Mouse (Mus musculus) erythroblast, adult 5-6 weeks (primary cell): ENCODE results near the gene Sertm1. TPM values are rescaled to one million over a fixed set of nuclear protein-coding genes. Genes with fewer than 3 reads are reported as not detected.

ENCODE experiments used
- ATAC-seq: replicated peaks from 2 replicates; pipeline ENCODE4 v1.8.0; 2016; ENCODE audit warnings: moderate number of reproducible peaks, mild to moderate bottlenecking, moderate TSS enrichment, inconsistent platforms; ENCODE audit not compliant: poor library complexity, low FRiP score, severe bottlenecking
- total RNA-seq, 2 experiments: library from RNA; stranded (forward) in 1 of 2; stranded (reverse) in 1 of 2; fragments of 150-400 nt in 1 of 2; fragments of 200-764, 138-1000 nt in 1 of 2; gene quantifications; 2 replicates each; pipeline versions ENCODE4 v1.2.3 to v1.2.4; 2015 to 2017; ENCODE audit warnings: low replicate concordance in 2 of 2

The Sertm1 gene
- total RNA-seq (2015; ENCODE audit: low replicate concordance) (not detected in 2 replicates), total RNA-seq (2017; ENCODE audit: low replicate concordance) (not detected in 2 replicates)

DNA sequence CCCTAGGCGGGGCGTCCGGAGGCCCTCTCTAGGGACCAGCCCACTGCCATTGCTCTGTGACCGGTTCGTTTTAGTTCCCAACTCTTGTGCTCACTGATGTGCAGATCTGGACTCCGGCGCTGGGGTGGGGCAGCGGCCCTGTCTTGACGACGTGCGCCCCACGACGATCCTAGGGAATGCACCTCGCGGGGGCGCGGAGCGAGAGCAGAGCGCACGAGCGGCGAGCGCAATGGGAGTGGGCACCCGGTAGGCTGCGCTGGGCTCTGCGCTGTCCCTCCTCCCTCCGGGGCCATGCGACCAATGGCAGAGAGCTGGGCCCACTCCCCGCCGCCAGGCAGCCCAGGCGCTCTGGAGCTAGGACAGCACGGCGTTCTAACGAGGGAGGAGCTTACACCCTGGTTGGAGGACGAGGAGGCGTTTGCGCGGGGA, at the start of gene Sertm1:
Sertm1 (minus strand) TSS at position 245 of the 429 bp plus-strand sequence.
- ATAC-seq, result no peak

- ATAC-seq, result no peak
Observed at GRCm38 (mm10) chr3:54964948-54965506, 49.3 kb upstream of the Sertm1 start.

- ATAC-seq, result no peak
Observed at GRCm38 (mm10) chr3:54943067-54943810, 27.6 kb upstream of the Sertm1 start.

GRCm38 (mm10) chr3:54934535-54934934, 18.8 kb upstream of the Sertm1 start:
- no peak for ATAC-seq

DNA sequence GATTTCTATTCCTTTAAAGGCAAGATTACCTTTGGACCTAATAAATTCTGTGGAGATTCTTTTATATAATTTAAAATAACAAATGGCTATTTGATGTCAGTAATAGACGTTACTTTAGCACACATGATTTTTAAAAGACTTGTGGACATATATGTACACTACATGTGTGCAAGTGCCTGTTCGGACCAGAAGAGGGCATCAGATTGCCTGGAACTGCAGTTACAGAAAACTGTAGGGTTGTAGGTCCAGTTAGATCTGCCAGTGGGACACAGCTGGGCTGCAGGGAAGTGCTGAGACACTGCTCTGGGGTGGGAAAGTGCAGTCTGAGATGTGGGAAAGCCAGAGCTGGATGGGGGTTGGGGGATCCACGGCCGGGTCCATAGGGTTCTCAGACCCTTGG, 16.9 kb upstream of the Sertm1 start:
- ATAC-seq, result no peak

- ATAC-seq, result no peak
Observed at GRCm38 (mm10) chr3:54920425-54920824, 4.7 kb upstream of the Sertm1 start.

- no peak for ATAC-seq
Observed at GRCm38 (mm10) chr3:54914845-54915642, 643 bp downstream of the Sertm1 start.

DNA sequence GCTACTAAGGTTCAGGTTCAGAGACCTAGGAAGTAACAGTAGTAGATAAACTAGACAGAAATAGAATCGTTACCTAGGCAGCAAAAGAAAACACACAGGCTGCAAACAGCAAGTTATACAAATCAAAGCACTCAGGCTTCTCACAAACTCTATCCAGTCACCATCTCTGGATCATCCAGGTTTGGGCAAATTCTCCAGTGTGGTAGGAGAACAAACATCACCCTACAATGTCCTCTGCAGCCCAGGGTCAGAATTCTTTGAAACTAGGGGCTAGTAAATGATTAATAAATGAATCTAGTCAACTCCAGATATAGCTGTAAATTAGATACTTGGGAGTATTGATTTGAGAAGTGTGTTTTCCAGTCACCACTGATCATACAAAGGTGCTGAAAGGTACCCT, 6.8 kb downstream of the Sertm1 start:
- ATAC-seq, result no peak

- no peak for ATAC-seq
Observed at GRCm38 (mm10) chr3:54897974-54898373, 17.7 kb downstream of the Sertm1 start.

GRCm38 (mm10) chr3:54894891-54895290, 20.8 kb downstream of the Sertm1 start:
- ATAC-seq, result no peak

DNA sequence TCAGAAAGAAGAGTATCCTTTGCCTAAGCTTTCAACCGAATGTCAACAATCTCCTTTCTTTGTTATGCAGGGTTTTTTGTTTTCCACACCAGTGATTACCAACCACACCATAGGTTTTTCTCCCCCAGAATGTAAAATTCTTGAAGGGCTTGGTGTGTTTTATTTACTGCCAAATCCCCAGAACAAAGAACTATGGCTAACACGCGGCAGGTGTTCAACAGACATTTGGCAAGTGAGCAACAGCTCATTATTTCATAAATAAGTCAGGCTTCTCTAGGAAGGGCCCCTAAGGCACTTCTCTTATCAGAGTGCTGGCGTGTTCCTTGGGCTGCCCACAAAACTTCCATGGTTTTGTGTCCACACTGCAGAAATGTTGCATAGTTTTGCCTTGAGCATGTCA, 23.5 kb downstream of the Sertm1 start:
- no peak for ATAC-seq

DNA sequence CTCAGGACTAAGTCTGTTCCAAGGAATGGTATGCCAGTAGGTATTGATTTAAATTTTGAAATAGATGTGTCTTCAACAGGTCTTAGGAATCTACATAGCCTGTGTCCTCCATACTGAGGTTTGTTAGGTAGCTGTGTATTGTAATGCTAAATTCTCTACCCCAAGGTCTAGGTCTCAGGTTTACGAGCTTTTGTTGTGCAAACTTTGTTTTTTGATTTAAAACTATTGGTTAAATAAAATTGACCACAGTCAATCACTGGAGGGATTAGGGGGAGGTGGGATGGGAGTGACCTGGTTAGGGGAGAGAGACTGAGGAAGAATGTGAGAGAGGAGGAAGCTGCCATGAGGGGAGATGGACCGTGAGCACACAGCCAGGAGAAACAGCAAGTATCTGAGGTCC, 29.2 kb downstream of the Sertm1 start:
- ATAC-seq, result no peak

Other genes with a start within 250 kb of the Sertm1 start
- gene Supt20, start 223.1 kb downstream of the Sertm1 start, total RNA-seq (2015; ENCODE audit: low replicate concordance), result 21.5 and 40.5 TPM in 2 replicates
- 11.4 and 14.9 TPM in 2 replicates for gene Supt20, start 223.1 kb downstream of the Sertm1 start, total RNA-seq (2017; ENCODE audit: low replicate concordance)
- not detected in 2 replicates for gene Gm21958, start 201.5 kb downstream of the Sertm1 start, total RNA-seq (2015; ENCODE audit: low replicate concordance)
- 6.4 TPM in 1 of 2 replicates, not detected in the other for gene Gm21958, start 201.5 kb downstream of the Sertm1 start, total RNA-seq (2017; ENCODE audit: low replicate concordance)
- gene Exosc8, start 180.5 kb downstream of the Sertm1 start, total RNA-seq (2015; ENCODE audit: low replicate concordance), result 60.6 and 68.0 TPM in 2 replicates
- 14.1 and 65.2 TPM in 2 replicates for gene Exosc8, start 180.5 kb downstream of the Sertm1 start, total RNA-seq (2017; ENCODE audit: low replicate concordance)
- gene Alg5, start 180.3 kb downstream of the Sertm1 start, total RNA-seq (2015; ENCODE audit: low replicate concordance), result 2.1 and 8.8 TPM in 2 replicates
- 2.4 and 12.2 TPM in 2 replicates for gene Alg5, start 180.3 kb downstream of the Sertm1 start, total RNA-seq (2017; ENCODE audit: low replicate concordance)
- not detected in 2 replicates for gene Smad9, start 160.3 kb downstream of the Sertm1 start, total RNA-seq (2015; ENCODE audit: low replicate concordance)
- gene Smad9, start 160.3 kb downstream of the Sertm1 start, total RNA-seq (2017; ENCODE audit: low replicate concordance), result not detected in 2 replicates
- gene Rfxap, start 108.1 kb downstream of the Sertm1 start, total RNA-seq (2015; ENCODE audit: low replicate concordance), result 6.1 and 8.4 TPM in 2 replicates
- gene Rfxap, start 108.1 kb downstream of the Sertm1 start, total RNA-seq (2017; ENCODE audit: low replicate concordance), result 7.1 and 19.2 TPM in 2 replicates
- not detected in 2 replicates for gene Ccna1, start 139.6 kb upstream of the Sertm1 start, total RNA-seq (2015; ENCODE audit: low replicate concordance)
- gene Ccna1, start 139.6 kb upstream of the Sertm1 start, total RNA-seq (2017; ENCODE audit: low replicate concordance), result not detected in 2 replicates
- gene Spg20, start 196.2 kb upstream of the Sertm1 start, total RNA-seq (2015; ENCODE audit: low replicate concordance), result 3.1 and 3.7 TPM in 2 replicates
- gene Spg20, start 196.2 kb upstream of the Sertm1 start, total RNA-seq (2017; ENCODE audit: low replicate concordance), result 2.2 and 6.2 TPM in 2 replicates
- gene Ccdc169, start 221.5 kb upstream of the Sertm1 start, total RNA-seq (2015; ENCODE audit: low replicate concordance), result not detected in 2 replicates
- gene Ccdc169, start 221.5 kb upstream of the Sertm1 start, total RNA-seq (2017; ENCODE audit: low replicate concordance), result not detected in 2 replicates